Mouse (Mus musculus) left cerebral cortex, adult 18-20 months (tissue): ENCODE data around the gene Asb1. TPM values are rescaled to one million over a fixed set of nuclear protein-coding genes. Genes with fewer than 3 reads are reported as not detected.

Source experiments
- DNase-seq, 2 experiments: peaks; one replicate each; pipeline ENCODE4 v3.0.0; 2021 to 2022; ENCODE audit warnings: low spot score in 2 of 2, mixed read lengths in 1 of 2
- long read RNA-seq, 2 experiments: library from polyadenylated mRNA; stranded (forward); transcript quantifications; one replicate each; pipeline ENCODE4 v2.0.0; 2021
- total RNA-seq, 2 experiments: library from RNA; stranded (reverse); gene quantifications; 2 replicates each; pipeline ENCODE4 v1.2.3; 2021

Asb1 gene
- total RNA-seq, result 10 to 100 TPM; 42.0 to 42.1 TPM
- long read RNA-seq, experiment 1, full-length matches to known transcripts, result 22 of 29 reads
- long read RNA-seq, experiment 1, partial matches to known transcripts, result 2 of 29 reads
- long read RNA-seq, experiment 1, other reads (novel, unspliced or antisense), result 5 of 29 reads
- long read RNA-seq, experiment 2, full-length matches to known transcripts, result 17 of 23 reads
- long read RNA-seq, experiment 2, partial matches to known transcripts, result 1 of 23 reads
- long read RNA-seq, experiment 2, other reads (novel, unspliced or antisense), result 5 of 23 reads

- peak; percentile 88 to 95 for DNase-seq
These were observed at the start of gene Asb1 for GRCm38 (mm10) chr1:91540271-91540826. Asb1 (plus strand) TSS chr1:91540544.

DNA sequence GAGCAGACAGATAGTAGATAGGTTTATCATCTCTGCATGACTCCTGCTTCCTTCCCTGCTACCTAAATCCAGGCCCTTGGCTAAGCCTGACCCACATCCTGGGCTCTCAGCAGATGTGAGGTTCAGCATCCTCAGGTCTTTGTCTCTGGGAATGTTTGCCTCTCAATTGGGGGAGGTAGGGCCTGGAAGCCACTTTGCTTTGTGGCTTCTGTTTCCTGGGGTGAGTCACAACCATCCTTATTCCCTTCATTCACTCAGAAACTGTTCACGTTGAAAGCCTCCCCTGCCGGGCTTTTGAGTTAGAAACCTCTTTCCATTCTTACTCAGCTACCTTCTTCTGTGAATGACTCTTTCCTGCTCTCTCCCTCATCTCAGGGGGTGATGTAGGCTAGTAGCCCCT is 47.6 kb upstream of the Asb1 start:
- no peak for DNase-seq

- no peak for DNase-seq
These were observed 46.4 kb upstream of the Asb1 start for GRCm38 (mm10) chr1:91493938-91494337.

- peak; percentile 88 to 96 for DNase-seq
These were observed 45.7 kb upstream of the Asb1 start, which contains the start of gene Traf3ip1 for GRCm38 (mm10) chr1:91494457-91495140. Traf3ip1 (plus strand) TSS chr1:91494647.

DNA sequence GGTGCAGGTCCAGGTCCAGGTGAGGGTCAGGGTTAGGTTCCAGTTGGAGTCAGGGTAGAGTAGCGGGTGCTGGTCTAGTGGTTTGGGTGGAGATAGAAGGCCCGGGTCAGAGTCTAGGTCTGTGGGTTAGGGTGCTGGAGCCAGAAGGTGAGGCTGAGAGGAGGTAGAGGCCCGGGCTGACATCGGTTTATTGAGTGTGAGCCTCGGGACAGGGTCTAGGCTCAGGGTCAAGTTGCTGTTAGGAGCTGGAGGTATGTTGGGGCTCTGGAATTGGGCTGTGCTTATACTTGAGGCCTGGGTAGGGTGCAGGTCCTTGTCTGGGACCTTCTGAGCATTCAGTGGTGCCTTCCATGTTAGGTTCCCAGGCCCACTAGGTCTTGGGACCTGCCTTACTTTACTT is 45.0 kb upstream of the Asb1 start:
- no peak for DNase-seq

DNA sequence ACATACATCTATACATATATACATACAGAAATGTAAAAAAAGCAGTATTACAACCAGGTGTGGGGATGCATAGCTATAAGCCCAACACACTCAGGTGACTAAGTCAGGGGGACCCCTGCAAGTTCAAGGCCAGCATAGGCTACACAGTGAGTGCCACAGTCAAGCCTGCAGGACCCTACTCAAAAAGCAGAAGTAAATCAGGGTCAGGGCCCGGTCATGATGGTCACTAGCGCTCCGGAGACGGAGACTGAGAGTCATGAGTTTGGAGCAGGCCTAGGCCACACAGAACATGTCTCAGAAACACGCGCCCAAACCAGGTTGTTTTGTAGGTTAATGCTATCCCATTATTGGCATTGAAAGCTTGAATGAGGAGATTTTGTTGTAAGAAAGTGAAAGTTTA is 41.8 kb upstream of the Asb1 start:
- DNase-seq, result no peak

- DNase-seq, result no peak
These were observed 35.7 kb upstream of the Asb1 start for GRCm38 (mm10) chr1:91504615-91505014.

- DNase-seq, result no peak
These were observed 25.4 kb upstream of the Asb1 start for GRCm38 (mm10) chr1:91514916-91515315.

GRCm38 (mm10) chr1:91515642-91516041 is 24.7 kb upstream of the Asb1 start:
- no peak for DNase-seq

DNA sequence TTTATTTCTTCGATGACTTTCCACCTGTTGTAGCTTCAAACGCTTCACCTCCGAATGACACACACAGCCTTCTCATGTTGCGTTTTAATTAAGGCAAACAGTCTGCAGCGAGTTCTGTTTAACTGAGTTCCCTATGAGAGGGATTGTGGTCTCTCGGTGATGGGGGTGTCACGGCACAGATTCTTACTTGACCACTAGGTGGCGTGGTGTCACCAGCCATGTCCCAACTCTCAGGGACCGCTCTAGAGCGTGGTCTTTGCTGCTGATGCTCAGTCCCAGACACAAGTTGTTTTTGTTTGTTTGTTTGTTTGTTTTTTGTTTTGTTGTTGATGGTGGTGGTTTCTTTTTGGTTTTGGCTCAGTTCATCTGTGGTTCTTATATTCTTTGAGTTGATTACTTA is 16.6 kb upstream of the Asb1 start:
- peak; percentile 55 to 68 for DNase-seq

GRCm38 (mm10) chr1:91525838-91526237 is 14.5 kb upstream of the Asb1 start:
- DNase-seq, result no peak

- DNase-seq, result no peak
These were observed 10.2 kb upstream of the Asb1 start for GRCm38 (mm10) chr1:91530166-91530565.

DNA sequence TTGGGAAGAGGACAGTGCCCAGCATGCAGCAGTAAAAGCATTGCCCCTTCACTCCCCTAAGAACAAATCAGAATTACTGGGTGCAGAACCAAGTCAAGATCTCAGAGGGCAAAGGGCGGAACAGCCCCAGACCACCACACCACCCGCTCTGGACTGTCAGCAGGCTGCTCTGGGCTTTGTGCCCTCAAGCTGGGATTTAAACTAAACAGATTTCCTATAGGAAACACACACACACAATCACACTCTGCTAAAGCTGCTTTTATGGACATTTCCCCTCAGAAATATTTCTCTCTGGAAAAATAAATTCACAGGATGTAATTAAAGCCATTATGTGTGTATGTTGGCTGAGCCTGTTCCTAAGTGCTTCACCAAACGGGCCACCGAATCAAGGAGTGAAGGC is 8.1 kb upstream of the Asb1 start:
- DNase-seq, result no peak

DNA sequence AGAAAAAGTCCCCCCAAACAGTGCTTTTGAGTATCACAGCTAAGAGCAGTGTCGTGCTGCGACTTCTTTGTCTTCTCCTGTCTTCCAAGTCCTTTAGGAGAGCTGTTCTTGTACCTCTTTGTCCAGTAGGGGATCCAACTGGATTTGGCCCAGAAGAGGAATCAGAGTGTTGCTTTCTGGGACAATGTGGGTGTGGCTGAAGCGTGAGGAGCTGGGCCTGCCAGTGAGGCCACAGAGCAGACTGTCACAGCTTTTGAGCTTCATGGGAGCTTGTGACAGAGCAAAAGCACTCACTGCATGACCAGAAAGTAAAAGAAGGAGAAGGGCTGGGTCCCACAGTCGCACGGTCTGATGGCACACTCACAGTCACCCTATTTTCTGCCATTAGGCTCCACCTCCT is 7.5 kb upstream of the Asb1 start:
- DNase-seq, result no peak

- no peak for DNase-seq
These were observed 6.9 kb upstream of the Asb1 start for GRCm38 (mm10) chr1:91533483-91533882.

DNA sequence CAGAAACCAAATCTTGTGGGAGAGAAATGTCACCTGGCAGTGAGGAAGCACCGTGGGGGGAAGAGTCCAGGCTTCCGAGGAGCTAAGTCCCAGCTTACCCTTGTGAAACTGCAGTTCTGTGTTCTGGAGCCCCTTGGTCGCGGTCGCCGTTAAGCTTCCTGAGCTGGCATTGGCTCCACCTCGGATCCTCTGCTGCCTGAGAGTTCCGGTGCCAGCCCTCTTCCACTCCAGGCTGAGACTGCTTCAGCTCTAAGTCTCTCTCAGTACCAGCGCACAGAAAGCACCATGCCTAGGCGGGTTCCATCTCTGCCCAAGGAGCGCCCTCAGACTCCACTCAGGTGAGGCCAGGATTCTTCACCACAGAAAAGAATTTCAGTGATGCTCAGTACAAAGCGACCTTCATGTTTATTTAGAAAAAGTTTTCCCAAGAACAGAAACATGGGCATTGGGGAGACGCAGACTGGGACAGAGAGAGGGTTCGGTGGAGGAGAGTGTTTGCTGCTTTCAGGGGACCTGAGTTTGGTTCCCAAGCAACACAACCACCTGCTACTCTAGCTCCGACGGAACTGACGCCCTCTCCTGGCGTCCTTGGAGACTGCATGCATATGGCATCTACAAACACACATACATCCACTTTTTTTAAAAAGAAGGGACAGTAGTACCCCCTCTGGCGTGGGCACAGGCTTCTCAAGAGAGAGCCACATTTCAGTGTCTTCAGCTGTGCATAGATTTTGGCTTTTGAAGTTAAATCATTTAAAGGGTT is 6.2 kb upstream of the Asb1 start:
- no peak for DNase-seq

- DNase-seq, result no peak
These were observed 2.4 kb upstream of the Asb1 start for GRCm38 (mm10) chr1:91537786-91538569.

DNA sequence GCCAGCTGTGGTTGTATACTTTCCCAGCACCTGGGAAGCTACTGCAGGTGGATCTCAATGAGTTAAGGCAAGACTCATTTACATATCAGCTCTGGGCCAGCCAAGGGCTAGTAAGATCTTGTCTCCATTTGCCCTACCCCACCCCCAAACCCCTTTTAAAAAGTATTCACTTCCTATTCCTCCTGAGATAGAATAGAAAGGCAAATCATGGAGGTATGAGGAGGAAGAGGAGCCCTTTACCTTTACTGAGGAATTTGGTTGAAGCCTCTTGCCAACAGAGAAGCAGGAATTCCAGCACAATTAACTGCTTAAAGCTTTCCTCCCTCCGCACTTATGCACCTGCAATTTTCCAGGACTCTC is 1.8 kb upstream of the Asb1 start:
- DNase-seq, result no peak

- no peak for DNase-seq
These were observed 1.1 kb upstream of the Asb1 start for GRCm38 (mm10) chr1:91539246-91539645.

DNA sequence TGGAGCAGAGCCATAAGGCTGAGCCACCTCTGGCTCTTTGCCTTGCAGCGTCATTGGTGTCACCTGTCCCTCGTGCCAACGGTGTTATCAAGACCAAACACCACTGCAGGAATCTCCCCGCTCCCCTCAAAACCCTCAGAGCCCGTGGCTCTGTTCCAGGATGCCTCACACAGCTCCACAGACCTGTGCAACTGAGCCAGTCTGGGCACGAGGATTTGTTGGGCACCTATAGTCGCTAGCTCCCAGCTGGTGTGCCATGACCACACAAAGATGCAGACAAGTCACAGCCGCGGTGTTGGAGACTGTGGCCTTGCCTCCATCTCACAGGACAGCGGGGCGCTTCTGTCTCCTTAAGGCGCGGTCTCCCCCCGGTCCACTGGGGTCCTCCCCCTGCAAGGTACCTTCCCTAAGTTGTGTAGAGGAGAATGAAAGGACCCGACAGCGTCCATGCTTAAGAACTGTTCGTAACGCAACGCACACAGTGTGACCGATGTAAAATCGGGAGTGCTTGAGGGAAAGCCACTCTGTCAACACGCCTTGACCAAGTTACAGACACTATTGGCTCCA is 557 bp upstream of the Asb1 start:
- peak in 1 of 2 experiments; percentile 20 for DNase-seq
